Mouse (Mus musculus): Measurements from ENCODE around the gene Krt88.

Krt88 gene

GRCm38 (mm10) chr15:101479007-101479665 lies 31.6 kb downstream of the Krt88 start:
- CTCF ChIA-PET = interaction anchor here (0.6 kb wide), 1 partner anchor 18 kb away, joined by 4 read pairs; no protein-coding TSS in a partner anchor

- CTCF ChIA-PET = interaction anchor here (0.6 kb wide), 1 partner anchor 18 kb away, joined by 4 read pairs; no protein-coding TSS in a partner anchor
These were observed 32.1 kb downstream of the Krt88 start for GRCm38 (mm10) chr15:101479666-101480060.

- CTCF ChIA-PET = no interaction called here
These were observed 34.5 kb downstream of the Krt88 start for GRCm38 (mm10) chr15:101482056-101482455.

GRCm38 (mm10) chr15:101483646-101484045 lies 36.1 kb downstream of the Krt88 start:
- CTCF ChIA-PET = no interaction called here

DNA sequence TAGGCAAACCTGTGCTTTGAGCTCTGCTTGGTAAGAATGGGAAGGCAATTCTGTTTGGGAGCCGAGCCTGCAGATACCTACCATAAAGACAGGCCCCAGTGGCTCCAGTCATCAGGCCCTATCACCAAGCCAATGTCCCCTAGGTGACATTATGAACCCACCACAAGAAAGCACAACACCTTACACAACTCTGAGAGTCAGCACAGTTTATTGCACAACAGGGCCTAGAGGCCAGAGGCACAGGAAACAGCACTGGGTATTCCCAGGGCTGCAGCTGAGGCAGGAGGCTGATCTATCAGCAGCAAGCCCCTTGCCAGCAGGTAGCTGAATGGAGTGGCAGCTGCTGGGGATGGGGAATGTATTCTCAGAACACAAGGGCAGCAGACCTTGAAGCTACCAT lies 37.4 kb downstream of the Krt88 start:
- CTCF ChIA-PET = no interaction called here

GRCm38 (mm10) chr15:101485911-101486635 lies 38.5 kb downstream of the Krt88 start:
- CTCF ChIA-PET = no interaction called here

DNA sequence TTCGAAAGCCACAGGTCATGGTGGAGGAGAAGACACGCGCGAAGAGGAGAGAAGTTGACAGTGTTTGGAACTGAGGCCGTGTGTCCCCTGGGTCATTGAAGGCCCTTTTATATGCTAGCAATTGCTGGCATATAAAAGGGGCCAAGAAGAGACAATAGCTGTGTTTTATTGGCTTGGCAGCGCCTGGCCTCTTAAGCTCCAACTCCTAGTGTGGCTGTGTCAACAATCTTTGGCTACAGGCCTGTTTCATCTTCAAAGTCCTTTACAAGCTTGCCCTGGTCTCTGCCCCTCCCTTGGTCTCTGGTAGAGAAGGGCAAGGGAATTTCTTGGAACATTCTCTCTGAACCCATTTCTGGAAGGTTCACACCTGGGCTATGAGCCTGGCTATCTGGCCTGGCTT lies 43.9 kb downstream of the Krt88 start, which contains the start of gene Krt83:
Gene Krt83, minus strand, starts transcription at position 82 of the 400 bp plus-strand sequence.
- CTCF ChIA-PET = no interaction called here

GRCm38 (mm10) chr15:101492718-101493117 lies 45.2 kb downstream of the Krt88 start:
- CTCF ChIA-PET = no interaction called here

DNA sequence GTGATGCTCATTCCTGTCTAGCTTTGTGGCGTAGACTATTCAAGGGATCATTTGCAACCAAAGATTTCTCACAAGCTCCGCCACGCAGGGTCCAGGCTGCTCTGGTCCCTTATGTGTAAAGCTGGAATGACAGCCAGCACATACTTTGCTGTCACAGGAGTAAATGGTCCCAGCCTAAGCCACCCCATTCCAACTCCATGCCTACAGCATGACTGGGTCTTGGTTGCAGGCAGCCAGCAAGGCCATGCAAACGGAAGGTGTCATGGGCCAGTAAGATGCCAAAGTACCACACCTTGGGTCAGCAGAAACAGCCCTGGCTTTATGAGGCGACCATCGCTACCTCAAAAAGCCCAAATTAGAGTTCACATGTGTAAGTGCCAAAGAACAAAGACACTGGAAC lies 46.2 kb downstream of the Krt88 start:
- CTCF ChIA-PET = no interaction called here

DNA sequence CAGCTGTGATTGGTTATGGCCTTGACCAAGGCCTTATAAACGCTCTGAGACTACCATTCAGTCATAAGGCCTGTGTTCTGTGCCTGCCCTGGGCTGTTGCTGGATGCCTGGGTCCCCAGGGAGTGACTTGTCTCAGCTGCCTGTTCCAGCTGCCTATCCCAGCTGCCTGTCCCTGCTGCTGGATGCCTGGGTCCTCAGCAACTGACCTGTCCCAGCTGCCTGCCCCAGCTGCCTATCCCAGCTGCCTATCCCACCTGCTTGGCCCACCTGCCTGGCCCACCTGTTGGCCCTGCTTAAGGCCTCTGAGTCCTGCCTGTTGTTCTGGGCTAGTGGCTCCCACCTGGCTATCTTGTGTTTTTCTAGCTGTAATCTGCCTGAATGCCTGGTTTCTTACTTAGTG lies 46.7 kb downstream of the Krt88 start:
- CTCF ChIA-PET = no interaction called here

GRCm38 (mm10) chr15:101495266-101495665 lies 47.7 kb downstream of the Krt88 start:
- CTCF ChIA-PET = no interaction called here

- CTCF ChIA-PET = interaction anchor here (0.7 kb wide), 1 partner anchor 18 kb away, joined by 4 read pairs; no protein-coding TSS in a partner anchor
These were observed 49.6 kb downstream of the Krt88 start for GRCm38 (mm10) chr15:101497181-101497580.

Data from spleen, embryonic (tissue).